Mouse (Mus musculus) midbrain, embryonic 14.5 days (tissue): ENCODE data around the gene Otud5. TPM values are rescaled to one million over a fixed set of nuclear protein-coding genes. Genes with fewer than 3 reads are reported as not detected.
"Not testable (repeated sequence)": the region's sequence is repeated elsewhere in the genome, so short reads cannot be mapped to it uniquely, and the experiment has no call there.

ENCODE experiments used
- ATAC-seq: fragments of 200-750 bp; cut with Nextera tagmentation; 2 replicates; pipeline ENCODE4 v1.8.0; 2017; ENCODE audit warnings: moderate number of reproducible peaks, moderate library complexity; ENCODE audit not compliant: low FRiP score, low TSS enrichment
- DNase-seq: peaks from one replicate; pipeline ENCODE4 v3.0.0-alpha.2; 2015
- H3K27ac ChIP-seq: fragments of 300-500 bp; sonication (generic); replicated peaks from 2 replicates; pipeline ENCODE4 v1.5.1; 2014; ENCODE audit warnings: mild to moderate bottlenecking, low read depth, low read length, moderate library complexity
- H3K27me3 ChIP-seq: fragments of 300-500 bp; sonication (generic); 2 replicates; pipeline ENCODE4 v1.6.1; 2014; ENCODE audit warnings: low read length, control low read depth, mixed read lengths; ENCODE audit not compliant: control insufficient read depth, insufficient read depth
- H3K36me3 ChIP-seq: fragments of 300-500 bp; sonication (generic); 2 replicates; pipeline ENCODE4 v1.6.1; 2014; ENCODE audit warnings: low read length, control low read depth; ENCODE audit not compliant: control insufficient read depth, insufficient read depth
- H3K4me1 ChIP-seq: fragments of 300-500 bp; sonication (generic); 2 replicates; pipeline ENCODE4 v1.6.1; 2014; ENCODE audit warnings: mild to moderate bottlenecking, antibody characterized with exemption, low read length, control low read depth; ENCODE audit not compliant: control insufficient read depth, insufficient read depth
- H3K4me2 ChIP-seq: fragments of 300-500 bp; sonication (generic); 2 replicates; pipeline ENCODE4 v1.6.1; 2014; ENCODE audit warnings: mild to moderate bottlenecking, low read length, moderate library complexity
- H3K4me3 ChIP-seq: fragments of 300-500 bp; sonication (generic); replicated peaks from 2 replicates; pipeline ENCODE4 v1.5.1; 2014; ENCODE audit warnings: low read depth, low read length
- H3K9ac ChIP-seq: fragments of 300-500 bp; sonication (generic); replicated peaks from 2 replicates; pipeline ENCODE4 v1.6.1; 2014; ENCODE audit warnings: mild to moderate bottlenecking, low read length, moderate library complexity
- H3K9me3 ChIP-seq: fragments of 300-500 bp; sonication (generic); 2 replicates; pipeline ENCODE4 v1.6.1; 2016; ENCODE audit warnings: low read length, control low read depth, mixed read lengths; ENCODE audit not compliant: control insufficient read depth
- WGBS: fragments of 180-500 bp; shearing (Covaris S2); extraction: QIAGEN DNeasy Blood & Tissue Kit; methylation state at CpG from one replicate; pipeline ENCODE4 v1.1.7; 2014; 5-methylcytosine and 5-hydroxymethylcytosine counted together
- polyA plus RNA-seq: library from polyadenylated mRNA; unstranded; fragments of >200 nt; fragmentation: Nextera tagmentation; extraction: Ambion mirVana; gene quantifications from 2 replicates; pipeline ENCODE4 v1.2.1, GENCODE M21; 2014

Otud5 gene
- 32.3 and 38.0 TPM in 2 replicates for polyA plus RNA-seq

DNA sequence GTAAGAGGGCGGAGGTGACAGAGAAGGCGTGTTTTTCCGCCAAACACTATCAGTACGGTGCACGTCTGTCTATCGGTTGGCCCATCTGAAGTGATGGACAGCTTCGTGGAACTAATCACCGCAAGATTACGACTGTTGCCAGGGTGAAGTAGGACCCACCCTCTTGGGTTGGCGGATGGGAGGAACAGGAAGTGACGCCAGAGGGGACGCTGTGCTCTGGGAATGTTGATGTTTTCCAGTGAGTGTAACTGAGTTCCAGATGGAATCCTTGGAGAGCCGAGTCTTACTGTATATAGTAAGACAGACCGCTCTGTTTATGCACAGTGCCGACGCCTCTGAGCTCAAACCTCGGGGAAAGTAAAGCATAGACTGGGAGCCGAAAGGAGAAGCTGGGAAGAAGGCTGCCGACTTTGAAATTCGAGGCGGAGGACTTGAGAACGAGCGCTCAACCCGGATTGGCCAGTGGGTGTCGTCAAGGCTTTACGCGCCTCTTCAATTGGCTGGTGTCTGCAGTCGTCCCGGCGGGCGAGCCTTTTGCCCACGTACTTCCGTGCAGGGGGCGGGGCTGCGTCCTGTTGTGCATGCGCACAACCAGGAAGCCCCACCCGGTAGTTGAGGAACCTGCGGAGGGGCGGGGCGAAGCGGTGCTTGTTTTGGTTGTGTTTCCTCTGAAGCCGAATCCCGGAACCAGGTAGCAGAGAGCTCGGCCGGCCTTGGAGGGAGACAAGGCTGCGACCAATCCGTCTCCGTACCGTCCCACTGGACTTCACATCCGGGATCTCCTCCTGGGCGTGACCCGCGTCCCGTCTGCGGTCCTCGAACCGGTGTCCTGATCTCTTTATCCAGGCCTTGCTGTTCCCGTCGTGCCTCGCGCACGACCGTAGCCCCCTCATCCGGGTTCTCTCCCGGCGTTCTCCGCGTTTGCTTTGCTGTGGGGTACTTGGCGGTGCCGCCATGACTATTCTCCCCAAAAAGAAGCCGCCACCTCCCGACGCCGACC, at the start of gene Otud5:
Otud5 (plus strand) TSS at position 202 of the 1,000 bp plus-strand sequence.
- DNase-seq (peak; percentile 96), ATAC-seq (peak; percentile 97)
- Histone ChIP-seq H3K4me2 (peak within 1 kb of the TSS; percentile 68), H3K27me3 (no peaks in the 10 kb centered on the region), H3K4me3 (peak within 1 kb of the TSS; percentile 65), H3K27ac (peak within 1 kb of the TSS; percentile 91), H3K9me3 (no peaks in the 10 kb centered on the region), H3K4me1 (peaks cover 11% of the 10 kb centered on the region), H3K9ac (peak within 1 kb of the TSS; percentile 78), H3K36me3 (no peaks in the 10 kb centered on the region)
- 20% methylated on average over 72 of the region's 74 CpGs for WGBS

DNA sequence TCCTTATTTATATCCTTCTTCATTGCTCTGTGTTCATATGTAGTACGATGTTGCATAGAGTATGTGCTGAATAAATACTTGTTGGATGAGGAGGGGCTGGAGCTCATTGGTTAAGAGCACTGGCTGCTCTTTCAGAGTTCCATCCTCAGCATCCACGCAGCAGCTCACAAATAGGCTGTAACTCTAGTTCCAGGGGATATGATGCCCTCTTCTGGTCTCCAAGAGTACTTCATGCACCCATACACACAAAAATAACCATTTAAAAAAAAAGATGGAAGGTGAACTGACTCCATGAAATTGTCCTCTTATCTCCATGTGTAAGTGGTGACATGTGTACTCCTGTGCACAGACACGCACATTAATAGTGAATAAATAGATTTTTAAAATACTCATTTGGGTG, 47.8 kb upstream of the Otud5 start:
- Histone ChIP-seq H3K27ac (no peak overlapping the region), H3K36me3 (0 out of 2 replicates have a peak, but pooled peaks cover 8% of the 10 kb centered on the region), H3K27me3 (no peaks in the 10 kb centered on the region), H3K4me2 (no peak overlapping the region), H3K9me3 (no peaks in the 10 kb centered on the region), H3K9ac (no peak overlapping the region), H3K4me1 (peaks cover 7% of the 10 kb centered on the region; the same call in 1 of the 2 replicates), H3K4me3 (no peak overlapping the region)
- ATAC-seq (no peak), DNase-seq (peak; percentile 62)
- WGBS = 45% methylated on average over 3 of the region's 3 CpGs

DNA sequence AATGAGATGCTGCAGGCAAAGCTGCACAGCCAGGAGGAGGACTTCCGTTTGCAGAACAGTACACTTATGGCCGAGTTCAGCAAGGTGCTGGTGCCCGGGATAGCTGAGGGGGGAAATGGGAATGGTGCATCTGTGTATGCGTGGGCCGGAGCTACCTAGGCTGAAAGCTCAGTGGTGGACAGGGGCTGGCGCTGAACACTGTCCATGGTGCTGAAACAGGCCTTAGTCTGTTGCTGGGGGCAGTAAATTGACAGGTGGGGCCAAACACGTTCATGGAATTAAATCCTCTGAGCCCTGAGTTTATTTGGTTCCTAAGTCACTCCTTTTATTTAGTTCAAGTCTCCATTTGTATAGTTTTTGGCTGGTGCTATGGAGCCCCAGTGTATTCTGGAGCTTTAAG, 46.1 kb upstream of the Otud5 start:
- H3K4me2 ChIP-seq = no peak overlapping the region
- H3K27me3 ChIP-seq = no peaks in the 10 kb centered on the region
- 40% methylated on average over 7 of the region's 7 CpGs for WGBS
- H3K9ac ChIP-seq = no peak overlapping the region
- no peak overlapping the region for H3K4me3 ChIP-seq
- no peaks in the 10 kb centered on the region for H3K9me3 ChIP-seq
- peaks cover 7% of the 10 kb centered on the region; the same call in 1 of the 2 replicates for H3K4me1 ChIP-seq
- ATAC-seq (no peak), DNase-seq (no peak)
- no peak overlapping the region for H3K27ac ChIP-seq
- H3K36me3 ChIP-seq = peaks cover 16% of the 10 kb centered on the region; the same call in 1 of the 2 replicates

DNA sequence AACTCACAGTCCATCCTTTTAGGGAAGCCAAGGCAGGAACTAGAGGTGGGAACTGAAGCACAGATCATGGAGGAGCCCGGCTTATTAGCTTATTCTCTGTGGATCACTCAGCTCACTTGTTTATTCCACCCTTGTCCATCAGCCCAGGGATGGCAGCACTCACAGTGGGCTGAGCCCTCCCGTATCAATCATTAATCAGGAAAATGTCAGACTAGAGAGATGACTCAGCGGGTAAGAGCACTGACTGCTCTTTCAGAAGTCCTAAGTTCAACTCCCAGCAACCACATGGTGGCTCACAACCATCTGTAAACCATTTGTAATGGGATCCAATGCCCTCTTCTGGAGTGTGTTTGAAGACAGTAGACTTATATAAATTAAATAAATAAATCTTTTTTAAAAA, 43.8 kb upstream of the Otud5 start:
- ATAC-seq (no peak), DNase-seq (no peak)
- Histone ChIP-seq H3K9me3 (no peaks in the 10 kb centered on the region), H3K27ac (no peak overlapping the region), H3K36me3 (peaks cover 36% of the 10 kb centered on the region), H3K4me3 (no peak overlapping the region), H3K4me1 (no peaks in the 10 kb centered on the region), H3K4me2 (no peak overlapping the region), H3K27me3 (no peaks in the 10 kb centered on the region), H3K9ac (no peak overlapping the region)
- 83% methylated on average over 3 of the region's 3 CpGs for WGBS

DNA sequence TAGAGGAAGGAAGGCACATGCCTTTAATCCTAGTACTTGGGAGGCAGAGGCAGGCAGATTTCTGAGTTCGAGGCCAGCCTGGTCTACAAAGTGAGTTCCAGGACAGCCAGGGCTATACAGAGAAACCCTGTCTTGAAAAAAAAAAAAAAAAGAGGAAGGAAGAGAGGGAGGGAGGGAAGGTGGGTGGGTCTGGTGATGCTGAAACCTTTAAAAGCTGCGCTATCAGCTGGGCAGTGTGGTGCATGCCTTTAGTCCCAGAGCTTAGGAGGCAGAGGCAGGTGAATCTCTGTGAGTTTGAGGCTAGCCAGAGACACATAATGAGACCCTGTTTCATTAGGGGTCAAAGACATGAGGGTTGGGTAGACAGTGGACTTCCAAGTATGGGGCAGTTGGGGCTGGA, 39.0 kb upstream of the Otud5 start:
- not testable (repeated sequence) for DNase-seq, H3K4me3 ChIP-seq, H3K4me2 ChIP-seq, H3K27ac ChIP-seq, H3K9me3 ChIP-seq, H3K27me3 ChIP-seq, H3K4me1 ChIP-seq, ATAC-seq, H3K9ac ChIP-seq
- H3K36me3 ChIP-seq = peaks cover 52% of the 10 kb centered on the region
- 92% methylated on average over 2 of the region's 2 CpGs for WGBS

DNA sequence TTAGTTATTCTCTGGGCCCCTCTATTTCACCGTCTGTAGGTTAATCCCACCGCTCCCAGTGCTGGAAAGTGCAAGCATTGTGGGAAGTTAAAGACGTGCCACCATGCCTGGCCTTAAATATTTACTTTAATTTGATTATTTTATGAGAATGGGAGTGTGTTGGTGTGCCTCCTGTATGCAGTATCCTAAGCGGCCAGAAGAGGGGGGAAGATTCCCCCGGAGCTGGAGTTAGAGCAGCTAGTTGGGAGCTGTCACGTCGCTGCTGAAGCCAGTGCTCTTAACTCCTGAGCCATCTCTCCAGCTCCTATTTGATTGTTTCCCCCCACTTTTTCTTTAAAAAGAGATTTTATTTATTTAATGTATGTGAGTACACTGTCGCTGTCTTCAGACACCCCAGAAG, 26.1 kb upstream of the Otud5 start:
- peak; percentile 31 for DNase-seq
- not testable (repeated sequence) for ATAC-seq, H3K4me3 ChIP-seq, H3K27me3 ChIP-seq, H3K9me3 ChIP-seq, H3K9ac ChIP-seq, H3K4me2 ChIP-seq, H3K4me1 ChIP-seq, H3K27ac ChIP-seq
- H3K36me3 ChIP-seq = peaks cover 66% of the 10 kb centered on the region
- WGBS = 53% methylated on average over 8 of the region's 8 CpGs

DNA sequence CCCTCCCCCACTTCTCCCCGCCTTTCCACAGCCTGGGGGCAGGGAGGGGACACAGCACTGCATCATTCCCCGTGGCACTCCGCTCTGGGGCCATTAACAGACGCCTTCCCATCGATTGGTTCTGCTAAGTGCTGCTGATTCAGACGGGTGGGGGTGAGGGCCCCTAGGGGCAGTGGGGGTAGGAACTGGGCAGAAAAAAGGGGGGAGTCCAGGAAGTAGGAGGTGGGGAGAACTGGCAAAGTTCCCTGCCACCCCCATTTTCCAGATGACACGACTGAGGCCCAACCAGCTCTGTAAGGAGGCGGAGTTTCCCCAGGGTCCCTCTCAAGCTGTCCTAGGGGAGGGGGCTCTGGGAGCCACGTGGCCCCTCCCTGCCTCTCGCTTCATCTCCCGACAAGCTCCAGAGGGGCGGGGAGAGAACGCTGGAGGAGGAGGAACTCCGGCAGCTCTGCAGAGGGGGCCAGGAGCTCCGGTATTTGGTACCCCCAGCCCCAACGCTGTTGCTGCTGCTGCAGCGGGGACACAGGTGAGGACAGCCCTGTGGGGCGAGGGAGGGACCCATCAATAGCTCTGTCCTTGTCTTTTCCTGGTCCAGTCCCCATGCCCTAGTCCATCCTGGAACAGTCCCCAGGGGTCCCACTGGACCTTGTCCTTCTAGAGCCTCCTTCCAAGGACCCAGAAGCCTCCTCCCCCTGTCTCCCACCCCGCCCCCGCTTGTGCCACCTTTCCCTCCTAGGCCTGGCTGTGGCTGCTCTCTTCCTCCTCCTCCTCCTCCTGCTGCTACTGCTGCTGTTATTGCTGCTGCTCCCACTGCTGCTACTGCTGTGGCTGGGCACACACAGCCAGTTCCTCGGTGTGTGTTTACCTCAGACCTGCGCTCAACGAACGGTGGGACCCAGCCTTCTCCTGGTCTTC, 19.0 kb upstream of the Otud5 start, which contains the start of gene Kcnd1:
Kcnd1 (plus strand) TSS at position 425 of the 915 bp plus-strand sequence.
- 28% methylated on average over 20 of the region's 24 CpGs for WGBS
- peak; percentile 36 for DNase-seq
- peaks cover 4% of the 10 kb centered on the region; the same call in 1 of the 2 replicates for H3K4me1 ChIP-seq
- ATAC-seq = peak; percentile 65; the same call in 1 of the 2 replicates
- H3K4me2 ChIP-seq = peak within 1 kb of the TSS; percentile 50
- H3K4me3 ChIP-seq = peak within 1 kb of the TSS; percentile 32
- no peaks in the 10 kb centered on the region for H3K27me3 ChIP-seq
- peak within 1 kb of the TSS; percentile 44; the same call in 1 of the 2 replicates for H3K9ac ChIP-seq
- peaks cover 25% of the 10 kb centered on the region for H3K36me3 ChIP-seq
- H3K27ac ChIP-seq = no peak within 1 kb of the TSS
- no peaks in the 10 kb centered on the region; the same call in 1 of the 2 replicates for H3K9me3 ChIP-seq

DNA sequence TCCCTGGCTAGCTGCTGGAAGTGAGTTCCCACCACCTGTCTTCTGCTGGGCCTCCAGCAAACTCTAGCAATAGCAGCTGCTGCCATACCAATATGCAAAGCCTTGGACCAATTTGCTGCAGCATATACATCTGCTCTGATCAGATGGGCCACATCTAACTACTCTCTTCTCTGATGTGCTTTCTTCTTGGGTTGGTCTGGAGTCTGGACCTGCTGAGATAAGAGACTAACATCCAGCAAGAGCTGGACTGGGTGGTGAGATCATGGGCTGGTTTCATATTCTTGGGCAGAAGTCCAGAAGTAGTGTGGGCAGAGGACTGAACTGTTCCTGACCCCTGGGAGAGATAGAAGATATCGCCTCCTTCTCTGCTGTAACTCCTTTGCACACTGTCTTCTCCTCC, 4.0 kb upstream of the Otud5 start:
- Histone ChIP-seq H3K4me1 (no peaks in the 10 kb centered on the region), H3K36me3 (no peaks in the 10 kb centered on the region), H3K27ac (no peak overlapping the region), H3K9ac (no peak overlapping the region), H3K27me3 (no peaks in the 10 kb centered on the region), H3K4me3 (no peak overlapping the region), H3K9me3 (no peaks in the 10 kb centered on the region), H3K4me2 (no peak overlapping the region)
- ATAC-seq (no peak), DNase-seq (no peak)
- WGBS = 67% methylated on average over 1 of the region's 1 CpGs
